Mouse (Mus musculus) heart, adult 2 months (tissue): ENCODE measurements around the gene Itga9. TPM values are rescaled to one million over a fixed set of nuclear protein-coding genes. Genes with fewer than 3 reads are reported as not detected.

Source experiments
- DNase-seq, 2 experiments: peaks; one replicate each; pipeline ENCODE4 v3.0.0; 2021
- H3K27ac ChIP-seq: fragments of 200-600 bp; 2 replicates; pipeline ENCODE4 v1.8.1; 2022
- H3K27me3 ChIP-seq: fragments of 200-500 bp; 2 replicates; pipeline ENCODE4 v1.6.1; 2012; ENCODE audit warnings: mild to moderate bottlenecking, low read length, inconsistent platforms, mixed read lengths; ENCODE audit not compliant: control insufficient read depth, insufficient read depth
- H3K36me3 ChIP-seq: fragments of 200-500 bp; 2 replicates; pipeline ENCODE4 v1.6.1; 2012; ENCODE audit warnings: low read length, inconsistent platforms; ENCODE audit not compliant: control insufficient read depth, insufficient read depth
- H3K4me1 ChIP-seq: fragments of 200-500 bp; 2 replicates; pipeline ENCODE4 v1.6.1; 2011; ENCODE audit warnings: low read length; ENCODE audit not compliant: control insufficient read depth, insufficient read depth
- H3K4me3 ChIP-seq: fragments of 200-600 bp; 2 replicates; pipeline ENCODE4 v1.8.1; 2022
- H3K79me2 ChIP-seq: fragments of 200-500 bp; replicated peaks from 2 replicates; pipeline ENCODE4 v1.6.1; 2012; ENCODE audit warnings: mild to moderate bottlenecking, inconsistent platforms, low read length, moderate library complexity, mixed read lengths; ENCODE audit not compliant: control insufficient read depth, insufficient read depth
- H3K9ac ChIP-seq: fragments of 200-500 bp; 2 replicates; pipeline ENCODE4 v1.6.1; 2012; ENCODE audit warnings: low read depth, mild to moderate bottlenecking, control low read depth, inconsistent platforms, low read length, mixed read lengths
- CTCF ChIP-seq: fragments of 200-600 bp; IDR thresholded peaks from 2 replicates; pipeline ENCODE4 v1.8.1; 2022; ENCODE audit warnings: antibody characterized with exemption, mild to moderate bottlenecking, moderate library complexity
- EP300 ChIP-seq: fragments of 200-500 bp; IDR thresholded peaks from 2 replicates; pipeline ENCODE4 v1.6.1; 2011; ENCODE audit warnings: low read depth, low read length, control low read depth; ENCODE audit not compliant: insufficient read depth
- POLR2A ChIP-seq: fragments of 200-500 bp; IDR thresholded peaks from 2 replicates; pipeline ENCODE4 v1.6.1; 2011; ENCODE audit warnings: mild to moderate bottlenecking, low read depth, low read length, control low read depth; ENCODE audit not compliant: insufficient read depth
- WGBS: fragments of 180-500 bp; shearing (Covaris S2); methylation state at CpG from one replicate; pipeline ENCODE4 v1.1.7; 2018; 5-methylcytosine and 5-hydroxymethylcytosine counted together
- intact Hi-C: fragments of 180-260 bp; cut with DNase I; formaldehyde crosslinking; loops from one replicate; pipeline ENCODE4 v1.15.1; 2025
- polyA plus RNA-seq: library from polyadenylated mRNA; depleted of rRNA; stranded (reverse); fragments of >200 nt; gene quantifications from 2 replicates; pipeline ENCODE4 v1.2.3, GENCODE M21; 2012
- total RNA-seq, 2 experiments: library from RNA; stranded (reverse); gene quantifications; 2 replicates each; pipeline ENCODE4 v1.2.3; 2021

Gene Itga9
- total and polyA plus RNA-seq, 3 experiments = 34.8 to 41.9 (median 35.3) TPM

- WGBS = 93% methylated on average over 8 of the region's 8 CpGs
These were observed 281.2 kb downstream of the Itga9 start for GRCm38 (mm10) chr9:118887734-118888133.

GRCm38 (mm10) chr9:118890149-118890548, 283.7 kb downstream of the Itga9 start:
- H3K27ac ChIP-seq = no peak overlapping the region
- H3K27me3 ChIP-seq = no peaks in the 10 kb centered on the region
- H3K9ac ChIP-seq = no peak overlapping the region
- whole genome bisulfite sequencing = 82% methylated on average over 4 of the region's 4 CpGs
- TF ChIP-seq CTCF (no peak), EP300 (no peak), POLR2A (no peak)
- peaks cover 3% of the 10 kb centered on the region for H3K4me1 ChIP-seq
- no peaks in the 10 kb centered on the region for H3K36me3 ChIP-seq
- DNase-seq = no peak
- H3K79me2 ChIP-seq = no peaks in the 10 kb centered on the region
- intact Hi-C loops = no loop called here
- no peak overlapping the region for H3K4me3 ChIP-seq

More at GRCm38 (mm10) chr9:118887734-118888133, 281.2 kb downstream of the Itga9 start:
- Histone ChIP-seq H3K79me2 (no peaks in the 10 kb centered on the region), H3K27me3 (no peaks in the 10 kb centered on the region), H3K27ac (no peak overlapping the region; the same call in 1 of the 2 replicates), H3K4me1 (peaks cover 3% of the 10 kb centered on the region), H3K4me3 (no peak overlapping the region), H3K9ac (no peak overlapping the region), H3K36me3 (no peaks in the 10 kb centered on the region)
- DNase-seq = no peak
- intact Hi-C loops = no loop called here
- TF ChIP-seq CTCF (peak; percentile 45), EP300 (no peak), POLR2A (no peak)

- DNase-seq = no peak
- H3K79me2 ChIP-seq = no peaks in the 10 kb centered on the region
- H3K36me3 ChIP-seq = no peaks in the 10 kb centered on the region
- no peak overlapping the region for H3K27ac ChIP-seq
- TF ChIP-seq CTCF = no peak
- no peak for TF ChIP-seq POLR2A
- no peak for TF ChIP-seq EP300
- WGBS = 50% methylated on average over 2 of the region's 2 CpGs
- H3K4me3 ChIP-seq = no peak overlapping the region
- H3K9ac ChIP-seq = no peak overlapping the region
- no peaks in the 10 kb centered on the region for H3K27me3 ChIP-seq
- intact Hi-C loops = no loop called here
- peaks cover 3% of the 10 kb centered on the region for H3K4me1 ChIP-seq
These were observed 284.2 kb downstream of the Itga9 start for GRCm38 (mm10) chr9:118890645-118891044.

GRCm38 (mm10) chr9:118891068-118891467, 284.6 kb downstream of the Itga9 start:
- peaks cover 3% of the 10 kb centered on the region for H3K4me1 ChIP-seq
- TF ChIP-seq CTCF = no peak
- no peak for TF ChIP-seq EP300
- no peak for TF ChIP-seq POLR2A
- 58% methylated on average over 6 of the region's 6 CpGs for WGBS
- no peaks in the 10 kb centered on the region for H3K36me3 ChIP-seq
- intact Hi-C loops = no loop called here
- H3K27me3 ChIP-seq = no peaks in the 10 kb centered on the region
- no peak overlapping the region for H3K27ac ChIP-seq
- H3K4me3 ChIP-seq = no peak overlapping the region
- no peak overlapping the region for H3K9ac ChIP-seq
- no peaks in the 10 kb centered on the region for H3K79me2 ChIP-seq
- DNase-seq = peak in 1 of 2 experiments; percentile 12

GRCm38 (mm10) chr9:118891593-118891992, 285.1 kb downstream of the Itga9 start:
- no peak overlapping the region for H3K9ac ChIP-seq

GRCm38 (mm10) chr9:118895101-118895500, 288.6 kb downstream of the Itga9 start:
- H3K9ac ChIP-seq = no peak overlapping the region
- H3K27ac ChIP-seq = no peak overlapping the region
- no peaks in the 10 kb centered on the region for H3K79me2 ChIP-seq
- TF ChIP-seq POLR2A (no peak), CTCF (peak; percentile 25; the same call in 1 of the 2 replicates), EP300 (no peak)
- intact Hi-C loops = no loop called here
- no peaks in the 10 kb centered on the region for H3K36me3 ChIP-seq
- H3K4me1 ChIP-seq = peaks cover 3% of the 10 kb centered on the region
- 74% methylated on average over 2 of the region's 2 CpGs for WGBS
- DNase-seq = no peak
- H3K4me3 ChIP-seq = no peak overlapping the region
- no peaks in the 10 kb centered on the region for H3K27me3 ChIP-seq

More at GRCm38 (mm10) chr9:118891593-118891992, 285.1 kb downstream of the Itga9 start:
- no peaks in the 10 kb centered on the region for H3K36me3 ChIP-seq
- H3K4me3 ChIP-seq = no peak overlapping the region
- no peaks in the 10 kb centered on the region for H3K79me2 ChIP-seq
- 88% methylated on average over 9 of the region's 9 CpGs for WGBS
- TF ChIP-seq EP300 = no peak
- TF ChIP-seq CTCF = no peak
- intact Hi-C loops = no loop called here
- peaks cover 3% of the 10 kb centered on the region for H3K4me1 ChIP-seq
- DNase-seq = no peak
- no peak overlapping the region for H3K27ac ChIP-seq
- H3K27me3 ChIP-seq = no peaks in the 10 kb centered on the region
